Mouse (Mus musculus): ENCODE results near the gene Alpl. TPM values are rescaled to one million over a fixed set of nuclear protein-coding genes. Genes with fewer than 3 reads are reported as not detected.
A peak's percentile ranks its signal among the peaks of the same experiment; 100 is the strongest.

Gene Alpl
- polyA plus RNA-seq, 1 experiment from 2014 or later = 16.1 TPM

DNA sequence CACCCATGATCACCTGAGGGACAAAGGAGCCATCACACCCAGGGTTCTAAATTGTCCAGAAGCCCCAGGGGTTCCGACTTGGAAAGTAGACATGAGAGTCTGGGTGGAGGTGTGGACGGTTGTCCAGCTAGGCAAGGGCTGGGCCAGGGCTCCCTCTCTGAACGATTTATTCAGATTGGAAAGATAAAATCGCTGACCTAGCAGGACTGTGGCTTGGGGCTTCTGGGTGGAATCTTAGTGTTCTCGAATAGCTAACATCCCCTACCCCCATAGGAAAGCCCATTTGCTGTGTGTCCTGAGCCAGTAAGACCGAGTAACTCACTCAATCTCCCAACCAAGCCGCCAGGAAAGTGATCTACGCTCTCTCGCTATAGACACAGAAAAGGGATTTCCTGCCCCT lies 46.5 kb downstream of the Alpl start:
- Histone ChIP-seq H3K4me2 (ENCODE audit: low read depth, low read length, severe bottlenecking) (no peak overlapping the region), H3K27ac (ENCODE audit: low read depth, low read length) (no peak overlapping the region), H3K9ac (ENCODE audit: low read length) (no peak overlapping the region), H3K9me3 (ENCODE audit: control insufficient read depth, low read length) (no peaks in the 10 kb centered on the region), H3K27me3 (ENCODE audit: control insufficient read depth, insufficient read depth, low read length) (no peaks in the 10 kb centered on the region), H3K4me3 (ENCODE audit: low read depth, low read length) (no peak overlapping the region), H3K4me1 (replicated peaks; ENCODE audit: control insufficient read depth, insufficient read depth, low read length) (no peaks in the 10 kb centered on the region), H3K36me3 (ENCODE audit: control insufficient read depth, insufficient read depth, low read length) (no peaks in the 10 kb centered on the region)
- DNase-seq (ENCODE audit: low spot score) = no peak
- no peak for ATAC-seq (replicated peaks; ENCODE audit: low FRiP score)
- WGBS = 83% methylated on average over 9 of the region's 9 CpGs

DNA sequence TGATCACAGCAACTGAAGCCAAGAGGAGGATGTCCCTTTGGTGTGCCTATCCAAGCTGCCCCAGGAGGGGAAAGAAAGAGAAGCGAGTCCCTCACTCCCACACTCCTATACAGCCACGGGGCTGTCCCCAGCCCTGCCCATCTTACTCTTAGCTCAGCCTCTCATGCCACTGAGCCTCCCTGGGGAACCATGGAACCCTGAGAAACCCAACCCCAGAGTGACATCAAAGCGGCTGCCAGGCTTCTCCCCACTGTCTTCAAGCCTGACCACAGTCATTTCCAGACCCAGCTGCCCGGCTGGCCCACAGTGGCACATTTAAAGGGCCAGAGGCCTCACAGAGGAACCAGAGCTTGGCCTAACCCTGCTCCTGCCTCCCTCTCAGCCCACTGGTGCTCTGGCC lies 47.5 kb downstream of the Alpl start:
- Histone ChIP-seq H3K4me1 (replicated peaks; ENCODE audit: control insufficient read depth, insufficient read depth, low read length) (0 out of 2 replicates have a peak, but pooled peaks cover 2% of the 10 kb centered on the region), H3K4me2 (ENCODE audit: low read depth, low read length, severe bottlenecking) (no peak overlapping the region), H3K27ac (ENCODE audit: low read depth, low read length) (no peak overlapping the region), H3K4me3 (ENCODE audit: low read depth, low read length) (no peak overlapping the region), H3K9me3 (ENCODE audit: control insufficient read depth, low read length) (no peaks in the 10 kb centered on the region), H3K36me3 (ENCODE audit: control insufficient read depth, insufficient read depth, low read length) (no peaks in the 10 kb centered on the region), H3K9ac (ENCODE audit: low read length) (no peak overlapping the region), H3K27me3 (ENCODE audit: control insufficient read depth, insufficient read depth, low read length) (no peaks in the 10 kb centered on the region)
- DNase-seq (ENCODE audit: low spot score) (no peak), ATAC-seq (replicated peaks; ENCODE audit: low FRiP score) (no peak)
- WGBS = 73% methylated on average over 4 of the region's 4 CpGs

DNA sequence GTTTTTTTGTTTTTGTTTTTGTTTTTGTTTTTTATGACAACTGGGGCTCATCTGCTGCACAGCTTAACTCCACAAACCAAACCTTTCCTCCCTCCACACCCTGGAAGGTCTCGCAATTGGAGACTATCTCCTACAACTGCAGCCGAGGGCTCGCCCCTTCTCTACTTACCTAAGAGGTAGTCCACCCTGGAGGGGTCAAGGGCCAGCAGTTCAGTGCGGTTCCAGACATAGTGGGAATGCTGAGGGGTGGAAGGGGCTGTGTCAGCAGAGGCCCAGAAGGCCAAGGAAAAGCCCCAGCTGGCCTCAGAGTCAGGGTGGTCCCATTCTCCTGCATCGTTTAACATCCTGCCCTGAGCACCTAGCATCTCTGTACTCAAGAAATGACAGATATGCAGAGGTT lies 48.6 kb downstream of the Alpl start:
- Histone ChIP-seq H3K27me3 (ENCODE audit: control insufficient read depth, insufficient read depth, low read length) (no peaks in the 10 kb centered on the region), H3K36me3 (ENCODE audit: control insufficient read depth, insufficient read depth, low read length) (no peaks in the 10 kb centered on the region), H3K4me2 (ENCODE audit: low read depth, low read length, severe bottlenecking) (no peak overlapping the region), H3K9me3 (ENCODE audit: control insufficient read depth, low read length) (no peaks in the 10 kb centered on the region), H3K9ac (ENCODE audit: low read length) (no peak overlapping the region), H3K4me1 (replicated peaks; ENCODE audit: control insufficient read depth, insufficient read depth, low read length) (0 out of 2 replicates have a peak, but pooled peaks cover 2% of the 10 kb centered on the region), H3K4me3 (ENCODE audit: low read depth, low read length) (no peak overlapping the region), H3K27ac (ENCODE audit: low read depth, low read length) (no peak overlapping the region)
- DNase-seq (ENCODE audit: low spot score) = no peak
- ATAC-seq (replicated peaks; ENCODE audit: low FRiP score) = no peak
- WGBS = 87% methylated on average over 5 of the region's 5 CpGs

DNA sequence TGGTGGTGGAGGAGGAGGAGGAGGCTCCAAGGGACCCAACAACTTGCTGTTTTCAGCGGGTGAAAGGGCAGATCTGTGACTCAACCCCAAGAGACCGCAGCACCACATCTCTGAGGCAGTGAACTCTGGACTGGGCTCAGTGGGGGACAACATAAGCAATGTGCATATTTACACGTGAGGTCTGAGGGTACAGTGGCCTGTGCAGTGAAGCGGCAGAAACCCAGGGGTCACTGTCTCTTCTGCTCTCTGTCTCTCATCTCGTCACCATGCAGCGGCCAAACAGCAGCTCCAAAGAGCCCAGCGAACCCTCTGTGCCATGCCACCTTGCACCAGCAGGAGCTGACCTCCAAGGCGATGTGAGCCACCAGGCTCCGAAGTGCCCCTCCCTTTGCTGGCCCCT lies 49.1 kb downstream of the Alpl start:
- WGBS = 86% methylated on average over 9 of the region's 9 CpGs
- no peaks in the 10 kb centered on the region for H3K36me3 ChIP-seq (ENCODE audit: control insufficient read depth, insufficient read depth, low read length)
- DNase-seq (ENCODE audit: low spot score) (no peak), ATAC-seq (replicated peaks; ENCODE audit: low FRiP score) (no peak)
- no peaks in the 10 kb centered on the region for H3K9me3 ChIP-seq (ENCODE audit: control insufficient read depth, low read length)
- H3K4me1 ChIP-seq (replicated peaks; ENCODE audit: control insufficient read depth, insufficient read depth, low read length) = 0 out of 2 replicates have a peak, but pooled peaks cover 2% of the 10 kb centered on the region
- H3K4me2 ChIP-seq (ENCODE audit: low read depth, low read length, severe bottlenecking) = no peak overlapping the region
- H3K27ac ChIP-seq (ENCODE audit: low read depth, low read length) = no peak overlapping the region
- no peak overlapping the region for H3K4me3 ChIP-seq (ENCODE audit: low read depth, low read length)
- no peak overlapping the region for H3K9ac ChIP-seq (ENCODE audit: low read length)
- H3K27me3 ChIP-seq (ENCODE audit: control insufficient read depth, insufficient read depth, low read length) = no peaks in the 10 kb centered on the region

DNA sequence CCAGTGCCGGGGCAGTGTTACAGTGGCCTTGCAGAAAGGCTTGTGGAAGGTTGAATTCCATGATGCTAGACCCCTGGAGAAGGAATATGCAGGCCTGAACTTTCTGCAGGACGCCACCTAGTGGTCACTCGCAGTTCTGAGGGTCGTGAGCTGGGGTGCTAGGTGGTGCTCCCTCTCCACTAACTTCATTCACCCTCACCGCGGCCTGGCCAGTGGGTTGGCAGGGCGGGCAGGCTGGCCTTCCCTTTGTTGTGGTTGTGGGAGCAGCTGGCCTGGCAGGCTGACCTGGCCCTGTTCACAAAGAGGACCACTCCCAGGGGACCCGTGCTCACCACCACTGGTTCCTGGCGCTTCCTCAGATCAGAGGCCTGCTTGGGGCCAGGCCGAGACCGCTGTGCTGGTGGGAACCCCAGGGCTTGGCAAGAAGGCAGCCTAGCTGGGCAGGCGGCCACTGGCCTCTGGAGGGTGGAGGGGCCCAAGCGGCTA lies 51.7 kb downstream of the Alpl start:
- peaks cover 2% of the 10 kb centered on the region; the same call in 1 of the 2 replicates for H3K4me1 ChIP-seq (replicated peaks; ENCODE audit: control insufficient read depth, insufficient read depth, low read length)
- no peaks in the 10 kb centered on the region for H3K9me3 ChIP-seq (ENCODE audit: control insufficient read depth, low read length)
- no peak overlapping the region for H3K4me3 ChIP-seq (ENCODE audit: low read depth, low read length)
- no peaks in the 10 kb centered on the region for H3K27me3 ChIP-seq (ENCODE audit: control insufficient read depth, insufficient read depth, low read length)
- H3K27ac ChIP-seq (ENCODE audit: low read depth, low read length) = no peak overlapping the region
- no peak overlapping the region for H3K4me2 ChIP-seq (ENCODE audit: low read depth, low read length, severe bottlenecking)
- no peak overlapping the region for H3K9ac ChIP-seq (ENCODE audit: low read length)
- no peaks in the 10 kb centered on the region for H3K36me3 ChIP-seq (ENCODE audit: control insufficient read depth, insufficient read depth, low read length)
- DNase-seq (ENCODE audit: low spot score) (peak; percentile 68), ATAC-seq (replicated peaks; ENCODE audit: low FRiP score) (no peak)
- WGBS = 61% methylated on average over 13 of the region's 13 CpGs

DNA sequence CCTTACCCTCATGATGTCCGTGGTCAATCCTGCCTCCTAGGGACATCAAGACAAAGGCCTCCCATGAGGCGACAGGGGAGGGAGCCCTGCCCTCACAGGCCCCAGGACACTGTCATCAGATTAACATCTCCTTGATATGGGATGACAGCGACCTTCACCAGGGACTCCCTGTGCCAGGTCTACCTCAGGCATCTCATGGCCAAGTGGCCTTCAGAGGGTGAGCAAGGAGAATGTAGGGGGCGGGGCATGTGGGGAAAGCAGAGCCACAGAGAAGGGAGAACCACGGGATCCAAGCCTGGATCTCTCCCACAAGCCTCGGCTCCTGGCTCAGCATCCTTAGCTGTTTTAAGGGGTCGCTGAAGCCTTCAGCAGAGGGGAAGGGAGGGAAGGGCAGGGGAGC lies 52.4 kb downstream of the Alpl start:
- WGBS = 62% methylated on average over 7 of the region's 7 CpGs
- no peak overlapping the region for H3K9ac ChIP-seq (ENCODE audit: low read length)
- H3K36me3 ChIP-seq (ENCODE audit: control insufficient read depth, insufficient read depth, low read length) = no peaks in the 10 kb centered on the region
- no peaks in the 10 kb centered on the region for H3K27me3 ChIP-seq (ENCODE audit: control insufficient read depth, insufficient read depth, low read length)
- no peak for ATAC-seq (replicated peaks; ENCODE audit: low FRiP score)
- H3K9me3 ChIP-seq (ENCODE audit: control insufficient read depth, low read length) = no peaks in the 10 kb centered on the region
- no peak for DNase-seq (ENCODE audit: low spot score)
- H3K4me1 ChIP-seq (replicated peaks; ENCODE audit: control insufficient read depth, insufficient read depth, low read length) = peaks cover 2% of the 10 kb centered on the region; the same call in 1 of the 2 replicates
- no peak overlapping the region for H3K4me3 ChIP-seq (ENCODE audit: low read depth, low read length)
- H3K27ac ChIP-seq (ENCODE audit: low read depth, low read length) = no peak overlapping the region
- H3K4me2 ChIP-seq (ENCODE audit: low read depth, low read length, severe bottlenecking) = no peak overlapping the region

DNA sequence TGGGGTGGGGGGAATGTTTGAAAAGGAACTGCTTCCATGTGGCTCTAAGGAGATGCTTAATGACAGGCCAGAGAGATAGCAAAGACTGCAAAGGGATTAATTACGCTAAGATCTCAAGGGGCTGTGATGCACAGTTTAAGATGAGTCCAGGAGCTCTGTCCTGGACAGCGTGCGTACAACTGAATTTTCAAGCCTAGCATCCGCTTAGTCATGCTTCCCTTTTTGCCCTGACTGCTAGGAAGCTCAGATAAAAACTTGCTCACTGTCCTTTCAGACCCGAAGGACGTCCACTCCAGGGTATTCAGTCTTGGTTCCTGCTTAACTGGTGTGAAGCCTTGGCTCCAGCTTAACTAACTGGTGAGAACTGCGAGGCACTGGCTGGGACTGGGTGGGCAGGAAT lies 55.8 kb downstream of the Alpl start:
- H3K9me3 ChIP-seq (ENCODE audit: control insufficient read depth, low read length) = no peaks in the 10 kb centered on the region
- no peak for DNase-seq (ENCODE audit: low spot score)
- peaks cover 4% of the 10 kb centered on the region; the same call in 1 of the 2 replicates for H3K4me1 ChIP-seq (replicated peaks; ENCODE audit: control insufficient read depth, insufficient read depth, low read length)
- no peak for ATAC-seq (replicated peaks; ENCODE audit: low FRiP score)
- no peak overlapping the region for H3K9ac ChIP-seq (ENCODE audit: low read length)
- no peaks in the 10 kb centered on the region for H3K27me3 ChIP-seq (ENCODE audit: control insufficient read depth, insufficient read depth, low read length)
- 93% methylated on average over 7 of the region's 7 CpGs for WGBS
- H3K27ac ChIP-seq (ENCODE audit: low read depth, low read length) = no peak overlapping the region
- no peak overlapping the region for H3K4me3 ChIP-seq (ENCODE audit: low read depth, low read length)
- no peak overlapping the region for H3K4me2 ChIP-seq (ENCODE audit: low read depth, low read length, severe bottlenecking)
- H3K36me3 ChIP-seq (ENCODE audit: control insufficient read depth, insufficient read depth, low read length) = no peaks in the 10 kb centered on the region

DNA sequence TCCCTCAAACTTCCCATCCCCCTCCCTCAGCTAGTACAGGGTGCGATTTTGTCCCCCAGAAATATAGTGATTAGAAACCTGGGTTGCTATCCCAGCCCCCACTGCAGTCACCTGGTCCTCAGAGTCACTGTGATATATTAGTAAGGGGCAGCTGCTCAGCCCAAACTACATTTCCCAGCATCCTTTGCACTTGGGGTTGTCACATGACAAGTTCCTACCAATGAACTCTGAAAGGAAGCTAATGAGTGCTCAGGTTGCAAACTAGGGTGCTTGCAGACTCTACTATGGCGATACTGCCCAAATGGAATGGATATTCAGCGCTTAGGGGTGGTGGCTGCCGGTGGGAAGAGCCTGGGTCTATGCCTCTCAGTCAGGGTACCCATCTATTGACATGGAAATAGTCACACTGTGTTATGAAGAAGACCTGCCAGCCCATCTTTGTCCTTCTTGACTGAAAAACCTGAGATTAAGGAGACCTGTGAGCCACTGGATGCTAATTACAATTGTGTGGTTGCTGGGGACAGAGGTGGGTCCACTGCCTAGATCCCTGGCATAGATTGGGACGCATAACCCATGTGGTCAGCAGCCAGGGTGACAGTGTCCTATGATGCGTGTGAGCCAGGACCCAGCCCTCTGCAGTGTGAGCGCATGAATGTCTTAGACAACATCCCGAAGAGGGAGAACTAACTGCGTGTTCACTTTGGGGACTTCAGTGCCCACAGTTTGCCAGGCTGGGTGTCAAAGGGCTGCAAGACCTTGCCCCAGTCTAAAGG lies 56.8 kb downstream of the Alpl start:
- Histone ChIP-seq H3K4me3 (ENCODE audit: low read depth, low read length) (no peak overlapping the region), H3K27me3 (ENCODE audit: control insufficient read depth, insufficient read depth, low read length) (no peaks in the 10 kb centered on the region), H3K4me1 (replicated peaks; ENCODE audit: control insufficient read depth, insufficient read depth, low read length) (peaks cover 4% of the 10 kb centered on the region; the same call in 1 of the 2 replicates), H3K9me3 (ENCODE audit: control insufficient read depth, low read length) (no peaks in the 10 kb centered on the region), H3K4me2 (ENCODE audit: low read depth, low read length, severe bottlenecking) (peak overlapping the region; percentile 32; the same call in 1 of the 2 replicates), H3K9ac (ENCODE audit: low read length) (no peak overlapping the region), H3K27ac (ENCODE audit: low read depth, low read length) (no peak overlapping the region), H3K36me3 (ENCODE audit: control insufficient read depth, insufficient read depth, low read length) (no peaks in the 10 kb centered on the region)
- WGBS = 48% methylated on average over 9 of the region's 9 CpGs
- ATAC-seq (replicated peaks; ENCODE audit: low FRiP score) (peak; percentile 81), DNase-seq (ENCODE audit: low spot score) (peak; percentile 68)

DNA sequence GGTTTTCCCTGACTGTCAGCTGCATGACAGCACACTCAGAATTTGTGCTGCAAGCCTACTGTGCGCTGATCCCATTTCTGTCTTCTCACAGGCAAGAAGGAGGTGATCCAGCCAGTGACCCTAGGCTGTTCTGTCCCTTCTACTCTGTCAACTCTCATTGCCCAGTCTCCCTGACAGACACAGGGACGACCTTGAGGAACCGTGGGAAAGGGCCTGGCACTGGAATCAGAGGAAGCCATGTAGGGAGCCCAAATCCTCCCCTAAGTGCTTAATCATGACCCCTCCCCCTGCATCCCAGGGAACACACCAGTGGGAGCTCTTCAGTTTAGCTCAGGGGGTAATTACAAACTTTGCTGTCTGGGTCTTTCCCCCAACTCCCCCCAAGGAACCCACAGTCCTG lies 58.4 kb downstream of the Alpl start:
- H3K4me1 ChIP-seq (replicated peaks; ENCODE audit: control insufficient read depth, insufficient read depth, low read length) = peaks cover 2% of the 10 kb centered on the region; the same call in 1 of the 2 replicates
- H3K27me3 ChIP-seq (ENCODE audit: control insufficient read depth, insufficient read depth, low read length) = no peaks in the 10 kb centered on the region
- no peaks in the 10 kb centered on the region for H3K9me3 ChIP-seq (ENCODE audit: control insufficient read depth, low read length)
- H3K36me3 ChIP-seq (ENCODE audit: control insufficient read depth, insufficient read depth, low read length) = no peaks in the 10 kb centered on the region
- no peak overlapping the region for H3K27ac ChIP-seq (ENCODE audit: low read depth, low read length)
- H3K4me2 ChIP-seq (ENCODE audit: low read depth, low read length, severe bottlenecking) = no peak overlapping the region
- 65% methylated on average over 3 of the region's 3 CpGs for WGBS
- no peak overlapping the region for H3K4me3 ChIP-seq (ENCODE audit: low read depth, low read length)
- DNase-seq (ENCODE audit: low spot score) (no peak), ATAC-seq (replicated peaks; ENCODE audit: low FRiP score) (no peak)
- no peak overlapping the region for H3K9ac ChIP-seq (ENCODE audit: low read length)

Data from forebrain, embryonic 11.5 days (tissue).